Mouse (Mus musculus) spleen, adult 2 months (tissue): ENCODE results near the gene Trip10.

ENCODE experiments used
- CTCF ChIP-seq: fragments of 200-500 bp; IDR thresholded peaks from 2 replicates; pipeline ENCODE4 v1.5.1; 2011; ENCODE audit warnings: mild to moderate bottlenecking, inconsistent platforms; ENCODE audit not compliant: insufficient read depth, insufficient read length, insufficient replicate concordance; ENCODE audit errors: extremely low read depth
- POLR2A ChIP-seq: fragments of 200-500 bp; IDR thresholded peaks from 2 replicates; pipeline ENCODE4 v1.6.1; 2011; ENCODE audit warnings: low read depth, low read length, inconsistent platforms

DNA sequence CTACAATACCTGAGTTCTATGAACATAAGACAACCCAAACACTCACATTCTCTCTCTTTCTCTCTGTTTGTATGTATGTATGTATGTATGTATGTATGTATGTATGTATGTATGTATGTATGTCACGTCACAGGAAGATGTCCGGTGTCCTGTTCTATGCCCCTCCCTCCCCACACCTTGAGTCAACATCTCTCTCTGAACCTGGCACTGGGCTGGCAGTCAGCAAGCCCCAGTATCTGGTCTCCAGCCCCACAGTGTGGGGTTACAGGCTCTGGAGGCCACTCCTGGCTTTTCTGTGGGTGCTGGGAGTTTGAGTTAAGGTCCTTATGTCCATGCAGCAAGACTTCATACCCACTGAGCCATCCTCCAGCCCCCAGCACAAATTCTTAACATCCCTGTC, 21.8 kb upstream of the Trip10 start:
- TF ChIP-seq CTCF: no peak
- TF ChIP-seq POLR2A: no peak
